Mouse (Mus musculus) left cerebral cortex, postnatal 36 days (tissue): ENCODE data around the gene Slc13a4. TPM values are rescaled to one million over a fixed set of nuclear protein-coding genes. Genes with fewer than 3 reads are reported as not detected.

ENCODE experiments used
- DNase-seq, 2 experiments: peaks; one replicate each; pipeline ENCODE4 v3.0.0; 2021 to 2022; ENCODE audit warnings: low spot score in 2 of 2, mixed read lengths in 1 of 2
- intact Hi-C: fragments of 180-260 bp; cut with DNase I; formaldehyde crosslinking; loops from one replicate; pipeline ENCODE4 v1.15.1; 2025
- total RNA-seq, 2 experiments: library from RNA; stranded (reverse); gene quantifications; 2 replicates each; pipeline ENCODE4 v1.2.3; 2021

The Slc13a4 gene
- total RNA-seq, 2 experiments from 2014 or later = 7.3 to 13.6 TPM

DNA sequence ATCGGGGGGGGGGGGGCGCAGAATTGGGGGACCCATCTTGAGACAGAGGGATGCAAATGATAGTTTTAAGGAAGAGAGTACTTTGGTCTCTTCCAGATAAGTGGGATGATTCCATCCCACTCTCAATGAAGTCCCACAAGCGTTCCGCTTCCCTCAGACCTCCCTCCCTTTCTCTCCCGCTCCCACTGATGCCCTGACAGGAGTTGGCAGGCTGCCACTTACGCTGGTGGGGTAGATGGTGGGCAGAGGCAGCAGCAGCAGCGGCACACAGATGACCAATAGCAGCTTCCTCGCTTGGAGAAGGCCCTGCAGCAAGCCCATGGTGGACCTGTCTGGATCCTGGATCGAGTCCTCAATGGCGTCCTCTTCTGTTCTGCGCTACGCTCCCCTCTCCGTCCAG lies 795 bp downstream of the Slc13a4 start:
- intact Hi-C loops = no loop called here
- no peak for DNase-seq

DNA sequence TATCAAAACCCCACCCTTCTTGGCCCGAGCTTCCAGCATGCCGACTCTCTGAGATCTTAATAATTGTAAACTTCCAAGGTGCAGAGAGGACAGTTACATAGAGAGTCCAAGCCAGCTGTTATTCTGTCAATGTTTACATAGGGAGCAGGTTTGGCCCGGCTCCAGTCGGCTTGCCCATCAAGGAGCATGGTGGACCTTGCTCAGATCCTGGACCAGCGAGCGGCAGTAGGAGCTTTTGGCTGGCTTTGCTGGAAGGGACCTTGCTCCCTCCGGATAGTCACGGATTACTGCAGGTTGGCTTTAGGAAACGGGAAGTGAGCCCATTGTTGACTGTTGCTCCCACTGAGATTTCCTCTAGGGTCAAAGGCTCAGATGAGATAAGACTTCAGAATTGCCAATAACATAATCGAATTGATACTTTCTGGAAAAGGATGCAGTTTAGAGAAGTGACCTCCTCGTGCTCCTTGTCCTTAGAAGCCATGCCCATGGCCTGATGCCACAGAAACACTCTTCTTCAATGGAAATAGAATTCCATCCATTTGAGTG lies 4.5 kb downstream of the Slc13a4 start:
- no peak for DNase-seq
- intact Hi-C loops = no loop called here

DNA sequence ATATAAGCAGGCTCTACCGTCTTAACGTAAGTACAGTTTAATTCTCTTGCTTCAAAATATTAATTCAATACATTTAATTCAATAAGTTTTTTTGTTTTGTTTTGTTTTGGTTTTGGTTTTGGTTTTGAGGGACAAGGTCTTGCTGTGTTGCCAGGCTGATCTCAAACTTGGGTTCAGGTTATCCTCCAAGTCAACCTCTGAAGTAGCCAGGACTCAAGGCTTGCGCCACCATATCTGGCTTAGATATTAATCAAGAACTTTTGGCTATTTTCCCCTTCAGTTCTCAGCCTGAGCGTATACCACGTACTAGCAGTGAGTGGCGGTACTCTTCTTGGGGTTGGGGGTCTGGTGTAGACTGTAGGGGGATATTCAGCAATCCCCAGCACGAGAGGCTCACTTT lies 5.3 kb downstream of the Slc13a4 start:
- no peak for DNase-seq
- intact Hi-C loops = no loop called here

DNA sequence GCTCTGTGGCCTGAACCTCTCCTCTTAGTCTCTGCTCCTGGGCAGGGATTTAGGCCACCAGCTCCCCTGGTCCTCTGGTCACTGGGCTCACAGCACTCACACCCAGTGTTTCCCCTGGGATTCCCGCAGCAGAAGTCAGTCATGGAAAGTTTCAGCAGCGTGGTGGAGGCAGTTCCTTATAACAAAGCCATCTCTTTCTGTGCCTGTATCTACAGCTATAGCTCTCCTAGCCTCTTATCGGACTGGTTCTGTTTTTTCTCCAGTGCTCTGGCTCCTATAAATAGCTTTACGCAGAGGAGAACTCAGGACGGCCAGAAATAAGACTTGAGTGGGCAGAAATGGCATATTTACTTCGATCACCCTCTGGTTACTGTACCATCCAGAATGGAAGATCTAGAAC lies 9.6 kb downstream of the Slc13a4 start:
- intact Hi-C loops = no loop called here
- DNase-seq = no peak

DNA sequence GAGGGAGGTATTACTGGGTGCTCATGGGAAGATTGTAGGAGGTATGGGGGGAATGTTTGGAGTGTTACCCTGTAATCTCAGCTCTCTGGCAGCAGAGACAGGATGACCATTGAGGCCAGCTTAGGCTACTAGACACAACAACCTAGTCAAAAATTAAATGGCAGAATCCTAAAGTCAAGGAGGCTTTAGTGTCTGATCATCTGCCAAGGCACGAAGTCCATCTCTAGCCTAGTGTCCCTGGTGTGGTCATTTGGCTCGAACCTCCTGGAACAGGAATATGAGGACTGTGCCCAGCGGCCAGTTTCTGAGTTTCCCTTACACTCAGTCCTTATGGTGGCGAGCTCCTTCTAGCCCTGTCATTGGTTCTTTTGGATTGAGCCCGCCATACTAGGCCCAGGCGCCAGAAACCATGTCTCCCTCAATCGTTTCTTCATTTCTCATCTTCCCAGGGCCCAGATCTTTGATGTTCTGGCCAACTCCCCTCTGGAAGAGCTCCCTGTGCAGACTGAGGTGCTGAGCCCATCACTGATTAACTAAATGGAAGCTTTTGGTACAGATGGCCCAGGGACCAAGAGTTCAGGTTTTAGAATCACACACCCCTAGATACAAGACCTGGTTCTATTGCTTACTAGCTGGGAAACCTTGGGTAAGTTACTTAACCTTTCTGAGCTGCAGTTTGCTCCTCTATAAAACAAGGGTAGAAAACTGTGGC lies 10.3 kb downstream of the Slc13a4 start:
- intact Hi-C loops = no loop called here
- no peak for DNase-seq

DNA sequence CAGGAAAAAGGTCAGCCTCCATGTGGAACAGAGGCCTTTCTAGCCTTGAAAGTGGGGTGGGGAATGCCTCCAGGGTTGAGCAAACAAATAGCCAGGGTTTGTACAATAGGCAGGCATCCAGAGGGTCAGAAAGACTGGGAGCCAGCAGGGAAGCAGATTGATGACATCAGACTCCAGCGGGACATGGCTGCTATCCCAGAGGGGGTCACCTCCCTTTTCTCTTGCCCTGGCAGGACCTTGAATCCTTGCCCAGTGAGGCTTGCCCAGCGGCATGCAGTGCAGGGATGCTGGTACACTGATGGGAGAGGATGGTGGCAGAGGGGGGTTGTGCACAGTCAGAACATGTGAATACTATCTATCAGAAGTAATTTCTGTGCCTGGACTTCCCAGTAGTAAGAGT lies 10.9 kb downstream of the Slc13a4 start:
- DNase-seq = peak in 1 of 2 experiments; percentile 23
- intact Hi-C loops = no loop called here

DNA sequence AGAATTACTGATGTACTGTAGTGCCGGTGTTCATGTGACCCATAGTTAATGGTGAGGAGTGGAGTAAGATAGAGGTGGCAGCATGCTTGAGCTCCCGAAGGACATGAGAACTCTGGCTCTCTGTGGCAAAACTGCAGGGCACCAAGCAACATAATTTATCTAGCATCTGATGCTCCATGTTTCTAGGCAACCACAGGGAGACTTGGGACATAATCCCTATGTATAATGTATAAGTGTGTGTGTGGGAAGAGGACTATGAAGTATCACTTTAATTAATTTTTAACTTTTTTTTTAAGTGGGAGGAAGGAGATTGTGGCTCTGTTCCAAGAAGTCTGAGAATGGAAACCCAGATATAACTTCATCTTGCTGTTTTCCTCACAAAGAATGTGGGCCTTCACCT lies 13.0 kb downstream of the Slc13a4 start:
- intact Hi-C loops = no loop called here
- DNase-seq = peak in 1 of 2 experiments; percentile 8

DNA sequence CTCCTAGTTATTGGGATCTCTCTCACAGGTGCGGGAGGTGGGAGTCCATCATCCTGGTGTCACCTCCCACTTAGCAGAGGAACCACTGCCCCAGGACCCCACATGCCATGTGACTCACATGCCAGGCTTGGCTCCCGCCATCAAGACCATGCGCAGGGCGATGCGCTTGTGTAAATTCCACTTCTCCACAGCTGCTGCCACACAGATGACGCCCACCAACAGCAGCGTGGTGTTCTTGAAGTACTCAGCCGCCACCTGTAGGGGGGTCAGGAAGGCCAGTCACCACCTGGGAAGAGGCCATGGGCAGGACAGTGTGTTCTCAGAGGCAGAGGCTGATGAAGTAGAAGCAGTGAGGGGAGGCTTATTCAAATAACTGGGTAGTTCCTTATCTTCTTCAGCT lies 18.3 kb downstream of the Slc13a4 start:
- DNase-seq = no peak
- intact Hi-C loops = no loop called here

DNA sequence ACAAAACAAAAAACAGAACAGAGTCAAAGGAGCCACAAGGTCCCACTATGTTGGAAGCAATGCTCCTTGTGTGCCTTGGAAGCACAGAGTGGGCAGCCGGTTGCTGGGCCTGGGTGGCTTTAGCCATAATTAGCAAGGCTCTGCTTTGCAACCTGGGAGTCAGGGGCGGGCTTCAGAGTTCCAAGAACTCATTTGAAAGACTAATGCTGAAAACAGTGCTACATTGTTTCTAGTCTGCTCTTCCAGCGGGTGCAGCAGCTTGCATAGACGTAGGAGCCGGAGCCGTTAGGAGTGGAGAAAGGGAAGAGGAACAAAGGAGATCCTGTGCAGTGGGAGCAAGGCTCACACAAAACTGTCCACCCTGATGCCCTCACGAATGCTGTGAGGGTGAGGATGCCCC lies 19.0 kb downstream of the Slc13a4 start:
- intact Hi-C loops = no loop called here
- no peak for DNase-seq

DNA sequence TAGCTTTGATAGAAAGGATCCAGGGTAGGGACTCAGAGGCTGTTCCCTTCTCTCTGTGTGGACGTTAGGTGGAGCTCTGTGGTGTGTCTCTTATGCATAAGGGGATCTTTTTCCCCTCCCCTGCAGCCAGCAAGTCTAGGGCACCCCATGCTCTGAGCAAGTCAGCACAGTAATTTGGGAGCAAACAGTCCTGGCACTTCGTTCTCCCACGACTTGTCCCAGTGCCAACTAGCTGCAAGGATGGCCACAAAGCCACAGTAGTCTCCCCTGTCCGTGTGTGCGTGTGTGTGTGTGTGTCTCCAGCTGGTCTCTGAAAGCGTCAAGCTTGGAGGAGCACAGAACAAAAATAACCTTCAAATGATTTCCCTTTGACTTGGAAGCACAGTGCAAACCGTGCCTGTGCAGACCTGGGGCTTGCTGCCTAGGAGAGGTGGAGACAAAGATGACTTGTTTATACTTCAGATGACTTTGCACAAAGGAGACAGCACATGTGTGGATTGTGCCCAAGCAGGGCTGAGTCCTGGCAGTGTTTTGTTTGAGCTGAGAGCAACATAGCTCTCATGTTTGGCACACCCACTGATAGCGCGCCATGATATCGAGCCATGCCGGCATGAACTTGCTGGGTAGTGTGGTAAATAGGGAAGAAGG lies 19.7 kb downstream of the Slc13a4 start:
- intact Hi-C loops = no loop called here
- peak; percentile 42 to 47 for DNase-seq

DNA sequence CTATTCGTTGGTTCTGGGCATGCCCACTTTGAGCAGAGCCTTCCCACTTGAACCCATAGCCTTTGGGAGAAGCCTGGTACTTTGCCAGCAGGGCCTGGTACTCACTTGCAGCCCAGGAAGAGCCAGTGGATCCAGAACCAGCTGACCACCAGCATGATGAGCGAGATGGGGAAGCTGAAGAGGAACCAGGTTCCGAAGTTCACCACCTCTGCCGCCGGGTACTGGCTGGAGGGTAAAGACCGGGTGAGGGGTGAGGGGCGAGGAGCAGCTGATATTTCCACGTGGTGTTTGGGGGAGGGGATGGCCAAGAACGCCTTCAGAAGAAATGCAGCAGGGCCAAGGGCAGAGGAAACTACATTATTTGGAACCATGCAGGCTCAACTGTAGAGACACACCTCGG lies 28.6 kb downstream of the Slc13a4 start:
- intact Hi-C loops = no loop called here
- no peak for DNase-seq

DNA sequence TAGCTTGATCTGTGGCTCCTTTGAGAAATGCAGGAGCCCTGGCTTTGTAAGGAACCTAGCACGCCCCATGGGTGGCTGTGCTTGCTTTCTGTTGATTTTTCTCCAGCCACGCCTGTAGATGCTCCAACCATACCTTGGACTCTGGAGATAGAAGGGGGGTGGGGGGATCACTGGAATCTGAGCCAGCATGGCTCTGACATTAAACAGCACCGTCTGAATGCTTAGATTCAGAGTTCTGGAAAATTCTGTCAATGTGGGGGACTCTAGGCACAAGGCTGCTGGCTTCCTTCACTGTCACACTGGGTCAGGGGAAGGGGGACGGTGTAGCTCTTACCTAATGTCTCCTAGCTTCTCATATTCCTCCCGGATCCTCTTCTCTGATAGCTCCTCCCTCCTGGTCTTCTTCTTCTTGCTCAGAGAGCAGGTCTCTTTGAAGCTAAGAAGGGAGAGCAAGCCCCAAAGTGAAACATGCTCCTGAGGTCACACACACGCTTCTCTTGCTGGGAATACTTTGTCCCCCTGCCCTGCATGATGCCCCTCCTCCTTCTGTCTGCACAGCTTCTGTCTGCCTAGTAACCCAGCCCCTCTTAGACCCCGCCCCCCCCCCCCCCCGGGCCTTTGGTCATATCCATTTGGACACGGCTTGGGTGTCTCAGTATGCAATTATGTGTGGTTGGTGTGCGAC lies 29.9 kb downstream of the Slc13a4 start:
- intact Hi-C loops = no loop called here
- DNase-seq = no peak

DNA sequence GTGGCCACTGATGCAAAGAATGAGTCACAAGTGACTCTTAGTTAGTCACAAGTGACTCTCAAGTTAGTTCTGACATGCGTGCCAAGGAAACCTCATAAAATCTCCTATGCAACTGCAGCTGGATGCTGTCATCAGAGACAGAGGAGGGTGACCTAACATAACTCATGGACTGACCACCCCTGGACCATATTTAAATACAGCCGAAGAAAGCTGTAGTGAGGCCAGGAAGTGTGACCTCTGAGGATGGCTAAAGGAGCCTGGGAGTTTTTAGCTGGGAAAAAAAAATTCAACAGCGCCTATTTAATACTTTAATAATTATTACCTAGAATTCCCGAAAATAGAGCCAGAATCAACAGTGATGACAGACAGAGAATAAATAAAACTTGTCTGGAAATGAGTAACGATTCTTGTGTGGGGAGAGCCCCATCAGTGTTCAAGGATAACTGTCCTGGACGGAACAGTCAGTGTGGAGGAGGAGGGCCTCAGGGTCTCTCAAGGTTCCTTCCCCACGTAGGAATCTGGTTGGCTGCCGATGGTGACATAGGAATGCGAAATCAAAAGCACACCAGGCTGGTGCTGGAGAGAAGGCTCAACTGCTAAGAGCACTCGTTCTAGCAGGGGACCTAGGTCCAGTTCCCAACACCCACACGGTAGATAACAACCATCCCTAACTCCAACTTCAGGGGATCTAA lies 34.4 kb downstream of the Slc13a4 start:
- intact Hi-C loops = no loop called here

DNA sequence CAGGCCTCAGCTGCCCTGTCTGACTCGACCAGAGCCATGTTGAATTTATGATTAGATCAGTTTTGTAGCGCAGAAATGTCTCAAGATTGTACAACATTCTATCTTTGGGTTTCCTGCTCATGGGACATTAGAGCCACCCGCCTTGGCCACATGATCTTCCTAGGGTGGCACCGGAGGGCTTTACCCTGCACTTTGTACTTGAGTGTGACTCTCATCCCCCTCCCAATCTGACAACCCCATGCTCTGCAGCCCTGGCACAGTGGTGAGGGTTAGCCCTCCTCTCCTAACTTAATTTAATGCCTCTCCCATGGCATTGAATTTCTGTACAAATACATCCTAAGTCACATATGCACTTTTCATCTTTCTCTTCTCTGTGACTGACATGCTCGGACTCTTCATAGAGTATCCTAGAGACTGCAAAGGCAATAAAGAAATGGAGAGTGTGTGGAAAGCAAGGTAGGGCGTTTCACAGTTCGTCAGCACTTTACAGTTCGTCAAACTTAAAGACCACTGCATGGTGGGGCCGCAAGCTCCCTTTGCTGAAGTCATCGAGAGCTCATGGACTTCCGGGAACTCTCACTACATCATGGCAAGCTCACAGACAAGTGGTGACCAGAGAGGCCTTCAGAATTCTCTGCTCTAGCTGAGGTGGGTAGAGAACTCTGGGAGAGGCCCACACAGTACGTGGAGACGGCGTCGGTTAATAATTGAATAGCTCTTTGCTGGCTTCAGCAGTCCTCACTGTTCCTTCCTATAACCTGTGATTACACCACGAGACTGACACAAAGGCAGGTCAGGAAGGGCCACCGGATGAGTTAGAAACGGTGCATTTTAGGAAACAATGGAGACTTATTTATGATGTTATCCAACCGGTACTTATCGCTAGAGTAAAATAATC lies 35.8 kb downstream of the Slc13a4 start:
- DNase-seq = no peak
- intact Hi-C loops = no loop called here

More for the DNA sequence above, 34.4 kb downstream of the Slc13a4 start:
- DNase-seq = no peak

DNA sequence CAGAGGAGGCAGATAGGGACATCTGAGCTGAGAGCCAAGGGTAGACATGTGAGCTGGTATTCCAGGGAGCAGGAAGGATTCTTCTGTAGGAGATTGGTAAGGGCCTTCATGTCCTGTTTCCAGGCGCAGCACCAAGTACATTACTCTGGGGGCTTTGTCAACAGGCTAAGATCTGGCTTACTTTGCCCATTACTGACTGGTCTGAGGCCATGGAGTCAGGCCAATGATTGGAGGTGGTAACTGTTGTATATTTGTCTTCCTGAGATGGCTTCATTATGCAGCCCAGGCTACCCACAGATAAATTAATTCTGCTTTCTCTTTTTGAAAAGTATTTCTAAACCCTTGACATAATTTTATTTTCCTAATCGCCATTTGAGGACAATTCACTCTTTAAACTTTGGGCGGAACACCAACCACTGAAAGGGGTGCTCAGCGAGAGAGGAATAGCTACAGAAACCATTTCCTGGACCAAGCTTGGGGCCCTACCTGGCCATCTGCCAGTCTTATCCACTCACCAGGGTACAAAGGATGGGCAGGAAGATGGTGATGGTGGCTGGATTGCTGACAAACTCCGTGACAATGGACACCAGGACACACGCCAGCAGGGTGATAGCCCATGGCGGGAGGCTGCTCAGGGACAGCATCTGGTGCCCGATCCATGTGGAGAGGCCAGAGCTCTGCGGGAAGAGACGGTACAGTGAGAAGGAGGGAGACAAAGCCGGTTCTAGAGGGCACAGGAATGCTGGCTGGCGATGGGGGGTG lies 36.7 kb downstream of the Slc13a4 start:
- intact Hi-C loops = no loop called here
- no peak for DNase-seq

DNA sequence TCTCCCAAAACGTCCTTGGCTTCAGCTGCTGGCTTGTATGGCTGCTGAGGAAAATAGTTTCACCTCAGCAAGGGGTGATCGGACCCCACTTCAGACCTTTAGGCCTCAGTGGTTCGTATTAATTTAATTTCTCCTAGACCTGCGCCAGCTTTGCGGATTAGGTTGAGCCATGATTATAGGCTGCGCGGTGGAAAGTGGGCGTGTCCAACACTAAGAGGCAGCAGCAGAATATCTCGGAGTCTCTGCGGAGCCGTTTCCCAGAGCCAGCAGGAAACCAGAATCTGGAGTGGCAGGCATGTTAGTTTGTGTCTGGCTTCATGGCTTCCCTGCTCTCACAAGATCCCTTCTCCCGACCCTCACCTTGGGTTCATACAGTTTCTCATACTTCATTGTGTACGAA lies 38.3 kb downstream of the Slc13a4 start:
- no peak for DNase-seq
- intact Hi-C loops = no loop called here

DNA sequence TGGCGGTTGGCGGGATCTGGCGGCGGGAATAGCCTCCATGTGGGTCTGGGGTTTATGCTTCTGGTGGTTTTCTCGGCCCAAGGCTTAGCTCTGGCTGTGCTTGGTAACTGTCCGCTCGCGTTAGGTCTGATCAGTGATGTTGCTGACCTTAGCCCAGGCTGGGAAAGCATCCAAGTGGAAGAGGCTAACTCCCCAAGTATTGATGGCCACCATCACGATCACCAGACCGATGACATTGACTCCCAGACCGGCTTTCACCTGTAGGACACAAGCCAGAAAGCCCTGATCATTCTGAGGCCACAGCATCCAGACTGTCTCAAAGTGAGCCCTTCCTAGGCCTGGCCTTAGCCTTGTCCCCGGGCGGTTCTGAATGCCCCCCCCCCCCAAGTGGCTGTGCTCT lies 39.2 kb downstream of the Slc13a4 start:
- DNase-seq = no peak
- intact Hi-C loops = no loop called here

DNA sequence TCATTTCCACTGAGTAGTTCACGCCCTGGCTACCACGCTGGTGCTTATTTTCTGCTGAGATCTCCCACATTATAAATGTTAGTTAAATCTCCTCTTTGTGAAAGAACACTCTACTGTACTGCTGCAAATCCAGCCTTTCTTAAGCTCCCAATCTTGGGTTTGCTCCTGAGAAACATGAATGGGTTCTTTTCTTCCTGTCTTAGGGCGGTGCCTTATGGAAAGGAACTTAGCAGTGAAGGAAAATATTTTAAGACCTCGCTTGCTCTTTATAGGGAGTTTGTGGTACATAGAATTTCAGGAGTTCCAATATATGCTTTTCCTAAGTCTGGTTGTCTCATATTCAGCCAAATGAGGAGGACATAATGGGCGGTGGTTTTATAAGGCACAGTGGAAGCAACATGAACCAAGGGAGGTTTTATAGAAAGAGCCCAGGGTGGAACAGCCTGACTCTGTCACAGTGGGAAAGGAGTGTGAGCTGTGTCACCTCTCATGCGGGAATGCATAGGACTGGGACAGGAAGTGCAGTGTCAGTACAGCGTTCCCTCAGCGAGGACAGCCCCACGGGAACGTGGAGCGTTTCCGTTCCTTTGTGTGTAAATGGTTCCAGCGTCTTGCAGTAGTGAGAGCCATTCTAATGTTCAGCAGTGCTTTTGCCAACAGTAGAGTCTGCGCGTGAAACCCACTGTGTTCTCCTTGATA lies 42.2 kb downstream of the Slc13a4 start:
- intact Hi-C loops = no loop called here
- DNase-seq = no peak
